Comparison of ENCODE assay signal across 8 mouse cellular contexts in genomic region chr4:59188802-59189545, GRCm38 (mm10). TPM values are rescaled to one million over a fixed set of nuclear protein-coding genes. Genes with fewer than 3 reads are reported as not detected.
DNase-seq lines count a peak whose midpoint lies in the region; ATAC-seq lines count a peak whose summit lies in the region.

Ugcg (plus strand) TSS chr4:59189257.

- under 1% methylated on average over 58 of the region's 99 CpGs for WGBS in hindbrain, embryonic 11.5 days

- peak within 1 kb of the TSS; percentile 95 for H3K9ac ChIP-seq in hindbrain, embryonic 11.5 days (ENCODE audit: low read depth, low read length)

- no peaks in the 10 kb centered on the region for H3K9me3 ChIP-seq in hindbrain, embryonic 11.5 days (ENCODE audit: control insufficient read depth, low read length)

- H3K27me3 ChIP-seq in hindbrain, embryonic 11.5 days (ENCODE audit: control insufficient read depth, insufficient read depth, low read length) = no peaks in the 10 kb centered on the region

- ATAC-seq in hindbrain, embryonic 11.5 days (ENCODE audit: low FRiP score) = peak; percentile 91

- no peaks in the 10 kb centered on the region for H3K4me1 ChIP-seq in hindbrain, embryonic 11.5 days (replicated peaks; ENCODE audit: control insufficient read depth, insufficient read depth, low read length)

- H3K4me3 ChIP-seq in hindbrain, embryonic 11.5 days (ENCODE audit: low read depth, low read length) = peak within 1 kb of the TSS; percentile 78

- DNase-seq in Muller cell, postnatal 12 days (ENCODE audit: inconsistent ontology term) = peak; percentile 92
- peak; percentile 85 for DNase-seq in cerebellum, adult 9-11 months
- peak; percentile 46 to 72 for DNase-seq in frontal cortex, postnatal 10 days (ENCODE audit: low spot score in 2 of 2)
- DNase-seq in hindbrain, embryonic 11.5 days (ENCODE audit: low spot score) = peak; percentile 92
- DNase-seq in layer of hippocampus, postnatal 25 days (ENCODE audit: extremely low spot score in 1 of 2, low spot score in 1 of 2) = peak; percentile 54 to 62
- DNase-seq in lung, postnatal 14 days = peak; percentile 81
- peak; percentile 59 for DNase-seq in retina, adult 2 months (ENCODE audit: low read depth, low spot score)
- peak; percentile 83 for DNase-seq in thymus, postnatal 25 days

- H3K4me2 ChIP-seq in hindbrain, embryonic 11.5 days (replicated peaks; ENCODE audit: low read depth, low read length) = peak within 1 kb of the TSS; percentile 50

- H3K36me3 ChIP-seq in hindbrain, embryonic 11.5 days (ENCODE audit: control insufficient read depth, insufficient read depth, low read length) = no peaks in the 10 kb centered on the region

- peak within 1 kb of the TSS; percentile 85 for H3K27ac ChIP-seq in hindbrain, embryonic 11.5 days (ENCODE audit: low read depth, low read length)

RNA-seq across cellular contexts. Expression of gene Ugcg, which starts in this region (rescaled TPM):
- 15.0 and 19.7 TPM in 2 replicates for polyA plus RNA-seq in hindbrain, embryonic 11.5 days (2014; fragmentation: Nextera tagmentation; extraction: Ambion mirVana)
- 10 to 100 TPM; 71.5 to 72.6 TPM for total RNA-seq in layer of hippocampus, postnatal 25 days (2021)

Comparison
In these comparisons a context has a peak if more than half of its experiments do, and no peak if none do; other contexts are left out.
1. Peak in every context shown above with its lines: DNase-seq, ATAC-seq, H3K4me3 ChIP-seq and H3K27ac ChIP-seq.